Mouse (Mus musculus): ENCODE data around the gene A630001G21Rik. TPM values are rescaled to one million over a fixed set of nuclear protein-coding genes. Genes with fewer than 3 reads are reported as not detected.
A peak's percentile ranks its signal among the peaks of the same experiment; 100 is the strongest.

The A630001G21Rik gene
- polyA plus RNA-seq, 1 experiment, result 2.5 TPM

GRCm38 (mm10) chr1:85739000-85739399, 39.4 kb downstream of the A630001G21Rik start:
- no peaks in the 10 kb centered on the region for H3K4me1 ChIP-seq (ENCODE audit: control insufficient read depth, insufficient read depth, low read length)
- no peak for DNase-seq
- no peak overlapping the region for H3K27ac ChIP-seq (ENCODE audit: insufficient read depth, low read depth, low read length)
- no peaks in the 10 kb centered on the region for H3K36me3 ChIP-seq (ENCODE audit: control insufficient read depth, insufficient read depth, low read length)
- H3K27me3 ChIP-seq (replicated peaks; ENCODE audit: control insufficient read depth, insufficient read depth, low read length), result no peaks in the 10 kb centered on the region
- TF ChIP-seq CTCF (conservative IDR thresholded peaks at IDR 0.05; ENCODE audit: insufficient read depth, insufficient read length, low read depth, low read length) (no peak), POLR2A (IDR thresholded peaks at IDR 0.05; ENCODE audit: low read depth, low read length) (no peak)
- no peak overlapping the region for H3K4me3 ChIP-seq (ENCODE audit: insufficient read depth, low read depth, low read length)
- WGBS, result 97% methylated on average over 4 of the region's 4 CpGs

GRCm38 (mm10) chr1:85736355-85737184, 41.9 kb downstream of the A630001G21Rik start:
- peak overlapping the region; percentile 18; the same call in 1 of the 2 replicates for H3K27ac ChIP-seq (ENCODE audit: insufficient read depth, low read depth, low read length)

GRCm38 (mm10) chr1:85735463-85736123, 42.9 kb downstream of the A630001G21Rik start:
- TF ChIP-seq POLR2A (IDR thresholded peaks at IDR 0.05; ENCODE audit: low read depth, low read length) (no peak), CTCF (conservative IDR thresholded peaks at IDR 0.05; ENCODE audit: insufficient read depth, insufficient read length, low read depth, low read length) (no peak)
- WGBS, result 65% methylated on average over 13 of the region's 13 CpGs
- peak overlapping the region; percentile 12; the same call in 1 of the 2 replicates for H3K4me3 ChIP-seq (ENCODE audit: insufficient read depth, low read depth, low read length)

More at GRCm38 (mm10) chr1:85736355-85737184, 41.9 kb downstream of the A630001G21Rik start:
- WGBS, result 33% methylated on average over 18 of the region's 18 CpGs
- no peaks in the 10 kb centered on the region for H3K36me3 ChIP-seq (ENCODE audit: control insufficient read depth, insufficient read depth, low read length)
- DNase-seq, result peak; percentile 80
- peak overlapping the region; percentile 43 for H3K4me3 ChIP-seq (ENCODE audit: insufficient read depth, low read depth, low read length)
- TF ChIP-seq POLR2A (IDR thresholded peaks at IDR 0.05; ENCODE audit: low read depth, low read length) (no peak), CTCF (conservative IDR thresholded peaks at IDR 0.05; ENCODE audit: insufficient read depth, insufficient read length, low read depth, low read length) (peak; percentile 85)
- H3K27me3 ChIP-seq (replicated peaks; ENCODE audit: control insufficient read depth, insufficient read depth, low read length), result no peaks in the 10 kb centered on the region
- H3K4me1 ChIP-seq (ENCODE audit: control insufficient read depth, insufficient read depth, low read length), result no peaks in the 10 kb centered on the region

GRCm38 (mm10) chr1:85734511-85734910, 43.9 kb downstream of the A630001G21Rik start:
- Histone ChIP-seq H3K27me3 (replicated peaks; ENCODE audit: control insufficient read depth, insufficient read depth, low read length) (no peaks in the 10 kb centered on the region), H3K4me3 (ENCODE audit: insufficient read depth, low read depth, low read length) (no peak overlapping the region), H3K27ac (ENCODE audit: insufficient read depth, low read depth, low read length) (no peak overlapping the region), H3K36me3 (ENCODE audit: control insufficient read depth, insufficient read depth, low read length) (no peaks in the 10 kb centered on the region), H3K4me1 (ENCODE audit: control insufficient read depth, insufficient read depth, low read length) (no peaks in the 10 kb centered on the region)
- no peak for DNase-seq
- TF ChIP-seq CTCF (conservative IDR thresholded peaks at IDR 0.05; ENCODE audit: insufficient read depth, insufficient read length, low read depth, low read length), result no peak
- TF ChIP-seq POLR2A (IDR thresholded peaks at IDR 0.05; ENCODE audit: low read depth, low read length), result no peak
- 57% methylated on average over 1 of the region's 1 CpGs for WGBS

More at GRCm38 (mm10) chr1:85735463-85736123, 42.9 kb downstream of the A630001G21Rik start:
- no peaks in the 10 kb centered on the region for H3K27me3 ChIP-seq (replicated peaks; ENCODE audit: control insufficient read depth, insufficient read depth, low read length)
- H3K36me3 ChIP-seq (ENCODE audit: control insufficient read depth, insufficient read depth, low read length), result no peaks in the 10 kb centered on the region
- DNase-seq, result peak; percentile 47
- no peaks in the 10 kb centered on the region for H3K4me1 ChIP-seq (ENCODE audit: control insufficient read depth, insufficient read depth, low read length)
- H3K27ac ChIP-seq (ENCODE audit: insufficient read depth, low read depth, low read length), result peak overlapping the region; percentile 18; the same call in 1 of the 2 replicates

- H3K27me3 ChIP-seq (replicated peaks; ENCODE audit: control insufficient read depth, insufficient read depth, low read length), result no peaks in the 10 kb centered on the region
- H3K36me3 ChIP-seq (ENCODE audit: control insufficient read depth, insufficient read depth, low read length), result no peaks in the 10 kb centered on the region
- 83% methylated on average over 3 of the region's 3 CpGs for WGBS
- TF ChIP-seq CTCF (conservative IDR thresholded peaks at IDR 0.05; ENCODE audit: insufficient read depth, insufficient read length, low read depth, low read length) (no peak), POLR2A (IDR thresholded peaks at IDR 0.05; ENCODE audit: low read depth, low read length) (no peak)
- no peak overlapping the region for H3K27ac ChIP-seq (ENCODE audit: insufficient read depth, low read depth, low read length)
- H3K4me3 ChIP-seq (ENCODE audit: insufficient read depth, low read depth, low read length), result no peak overlapping the region
- no peak for DNase-seq
- no peaks in the 10 kb centered on the region for H3K4me1 ChIP-seq (ENCODE audit: control insufficient read depth, insufficient read depth, low read length)
These were observed 45.9 kb downstream of the A630001G21Rik start for GRCm38 (mm10) chr1:85732581-85732980.

GRCm38 (mm10) chr1:85730471-85730870, 48.0 kb downstream of the A630001G21Rik start:
- DNase-seq, result no peak
- Histone ChIP-seq H3K4me1 (ENCODE audit: control insufficient read depth, insufficient read depth, low read length) (no peaks in the 10 kb centered on the region), H3K4me3 (ENCODE audit: insufficient read depth, low read depth, low read length) (no peak overlapping the region), H3K27ac (ENCODE audit: insufficient read depth, low read depth, low read length) (no peak overlapping the region), H3K36me3 (ENCODE audit: control insufficient read depth, insufficient read depth, low read length) (no peaks in the 10 kb centered on the region), H3K27me3 (replicated peaks; ENCODE audit: control insufficient read depth, insufficient read depth, low read length) (no peaks in the 10 kb centered on the region)
- TF ChIP-seq CTCF (conservative IDR thresholded peaks at IDR 0.05; ENCODE audit: insufficient read depth, insufficient read length, low read depth, low read length), result no peak
- no peak for TF ChIP-seq POLR2A (IDR thresholded peaks at IDR 0.05; ENCODE audit: low read depth, low read length)
- 73% methylated on average over 6 of the region's 6 CpGs for WGBS

Data from kidney, adult 2 months (tissue).